Mouse (Mus musculus) C2C12 (cell line): Measurements from ENCODE around the gene Dlx5.

Experiments used
- MAX ChIP-seq: IDR thresholded peaks from one replicate; pipeline ENCODE4 v1.6.1; 2011; ENCODE audit warnings: mild to moderate bottlenecking, control low read depth
- MYOG ChIP-seq: IDR thresholded peaks from one replicate; pipeline ENCODE4 v1.6.1; 2011; ENCODE audit not compliant: control insufficient read depth, insufficient read length; ENCODE audit errors: extremely low read depth

DNA sequence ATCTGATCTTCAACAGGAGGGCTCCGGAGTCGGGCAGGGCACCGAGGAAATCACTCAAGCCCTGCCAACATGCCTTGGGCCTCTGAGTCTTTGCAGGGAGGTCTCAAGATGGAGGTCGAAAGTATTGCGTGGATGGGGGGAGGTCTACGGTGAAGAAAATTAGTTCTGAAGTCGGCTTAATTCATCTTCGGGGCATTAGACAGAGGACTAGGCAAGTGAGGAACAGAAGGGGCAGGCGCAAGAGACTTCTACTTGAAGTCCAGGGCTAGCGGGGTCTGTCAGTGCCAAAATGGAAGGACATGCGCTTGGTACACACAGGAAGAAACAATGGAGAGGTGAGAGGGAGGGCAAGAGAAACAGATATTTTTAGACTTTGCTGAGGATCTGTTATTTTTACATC lies 6.7 kb downstream of the Dlx5 start:
- TF ChIP-seq MYOG (no peak), MAX (no peak)
